Mouse (Mus musculus) embryo, embryonic 9.5 days (tissue): ENCODE data around the gene Slc1a5.

Experiments used
- DNase-seq: peaks from one replicate; pipeline ENCODE4 v3.0.0-alpha.2; 2017; ENCODE audit errors: extremely low spot score

Gene Slc1a5

GRCm38 (mm10) chr7:16782555-16783125, 1.5 kb downstream of the Slc1a5 start:
- DNase-seq = peak; percentile 21

DNA sequence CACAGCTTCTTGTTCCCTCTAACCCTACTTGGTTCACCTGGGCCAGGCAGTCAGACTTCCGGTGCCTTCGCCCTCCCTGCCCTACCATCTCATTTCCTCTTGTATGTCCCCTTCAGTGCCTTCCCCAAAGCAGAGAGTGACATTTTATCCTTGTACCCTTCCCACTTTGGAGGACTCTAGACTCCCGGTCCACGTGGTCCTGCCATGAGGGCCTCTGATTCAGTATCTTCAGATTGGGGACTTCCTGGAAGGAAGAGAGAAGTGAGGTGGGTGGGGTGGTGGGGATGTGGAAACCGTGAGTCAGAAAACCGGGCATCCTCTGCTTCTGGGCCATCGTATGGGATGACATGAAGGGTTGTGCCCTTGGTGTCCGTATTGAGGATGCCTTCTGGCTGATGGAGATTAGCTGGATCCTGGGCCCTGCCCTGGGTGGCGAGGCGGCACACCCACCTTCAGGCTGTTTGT, 2.1 kb downstream of the Slc1a5 start:
- DNase-seq = no peak

GRCm38 (mm10) chr7:16783758-16784415, 2.7 kb downstream of the Slc1a5 start:
- peak; percentile 22 for DNase-seq

DNA sequence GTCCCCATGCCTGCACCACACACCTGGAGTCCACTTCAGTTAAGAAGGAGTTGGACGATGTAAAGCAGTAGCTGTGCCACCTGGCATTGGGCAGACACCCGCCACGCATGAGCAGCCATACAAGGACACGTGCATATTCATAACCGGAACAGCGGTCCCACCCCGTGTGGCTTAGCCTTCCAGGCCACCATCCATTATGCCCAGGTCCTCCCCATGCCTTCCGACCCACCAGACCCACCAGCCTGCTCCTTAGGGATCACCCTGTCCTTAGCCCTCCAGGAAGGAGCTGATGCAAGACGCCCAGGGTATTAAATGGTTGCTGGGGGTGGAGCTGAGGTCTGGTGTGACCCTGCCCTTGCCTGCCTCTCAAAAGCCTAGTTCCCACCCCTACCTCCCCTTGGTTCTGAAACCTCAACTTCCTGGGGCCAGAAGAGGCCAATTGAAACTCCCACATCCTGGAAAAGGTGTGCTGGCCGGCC, 3.4 kb downstream of the Slc1a5 start:
- DNase-seq = no peak

GRCm38 (mm10) chr7:16785541-16786083, 4.5 kb downstream of the Slc1a5 start:
- DNase-seq = no peak

DNA sequence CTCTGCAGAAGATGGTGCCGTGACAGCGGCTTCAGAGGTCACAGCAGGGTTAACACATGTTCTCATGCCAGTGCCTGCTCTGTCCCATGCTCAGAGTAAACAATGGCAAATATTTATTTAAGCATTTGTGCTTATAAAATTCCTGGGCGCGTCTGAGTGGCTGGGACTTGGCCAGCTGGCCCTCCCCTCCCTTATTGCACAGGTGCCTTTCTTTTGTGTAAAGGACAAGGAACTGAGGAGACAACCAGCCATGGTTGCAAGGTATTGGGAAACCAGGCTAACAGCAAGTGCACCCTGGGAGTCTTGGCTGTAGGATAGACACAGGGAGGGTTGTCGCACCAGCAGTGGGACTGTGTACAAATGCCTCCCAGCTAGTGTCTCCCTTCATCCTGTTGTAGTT, 11.2 kb downstream of the Slc1a5 start:
- no peak for DNase-seq

- no peak for DNase-seq
Measured at GRCm38 (mm10) chr7:16793010-16793725, 12.0 kb downstream of the Slc1a5 start.

- DNase-seq = no peak
Measured at GRCm38 (mm10) chr7:16794886-16795285, 13.7 kb downstream of the Slc1a5 start.

- DNase-seq = peak; percentile 55
Measured at GRCm38 (mm10) chr7:16804409-16805028, 23.4 kb downstream of the Slc1a5 start.

DNA sequence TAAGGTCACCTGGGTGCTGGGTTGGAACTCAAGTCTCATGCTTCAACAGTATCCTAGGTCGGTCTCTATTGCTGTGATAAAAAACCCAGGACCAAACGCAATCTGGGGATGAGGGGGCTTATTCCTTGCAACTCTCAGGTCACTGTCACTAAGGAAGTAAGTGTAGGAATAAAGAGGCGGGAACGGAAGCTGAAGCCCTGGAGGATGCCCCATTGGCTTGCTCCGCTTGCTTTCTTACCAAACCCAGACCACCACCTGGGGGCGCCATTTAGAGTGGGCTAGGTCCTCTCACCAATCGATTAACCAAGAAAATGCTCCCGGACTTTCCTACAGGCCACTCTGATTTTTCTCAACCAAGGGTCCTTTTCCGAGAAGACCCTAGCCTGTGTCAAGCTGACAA, 26.8 kb downstream of the Slc1a5 start:
- DNase-seq = no peak

DNA sequence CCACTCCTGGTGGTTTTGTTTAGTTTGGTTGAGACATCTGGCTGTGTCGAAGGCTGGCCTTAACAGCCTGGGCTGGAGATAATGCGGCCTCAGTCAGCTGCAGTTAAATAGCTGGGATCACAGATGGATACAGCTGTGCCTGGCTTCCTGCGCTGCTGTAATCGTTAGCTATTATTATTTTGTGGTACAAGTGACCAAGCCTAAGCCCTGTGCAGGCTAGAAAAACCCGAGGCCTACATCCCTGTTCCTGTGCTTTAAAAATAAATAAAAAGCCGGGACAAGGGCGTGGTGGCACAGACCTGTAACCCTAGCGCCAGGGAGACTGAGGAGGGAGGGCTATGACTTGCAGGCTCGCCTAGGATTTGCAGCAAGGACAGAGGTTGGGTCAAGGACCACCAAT, 27.5 kb downstream of the Slc1a5 start:
- DNase-seq = no peak

DNA sequence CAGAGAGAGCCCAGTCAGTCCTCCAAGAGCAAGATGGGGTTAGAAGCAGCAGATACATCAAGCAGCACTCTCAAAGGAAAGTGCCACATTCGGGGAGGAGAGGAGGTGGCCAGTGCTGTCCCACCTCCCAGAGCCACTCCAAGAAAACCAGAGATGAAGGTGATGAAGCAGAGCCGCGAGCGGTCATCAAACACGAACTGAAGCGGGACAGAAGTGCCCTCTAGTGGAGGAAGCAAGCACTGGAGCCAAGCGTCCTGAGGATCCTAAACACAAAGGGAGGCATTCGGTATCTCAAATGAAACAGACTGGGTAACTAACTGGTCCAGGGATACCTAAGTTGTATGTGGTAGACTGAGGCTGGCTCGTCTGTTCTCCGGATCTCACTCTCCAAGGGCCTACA, 28.6 kb downstream of the Slc1a5 start:
- DNase-seq = peak; percentile 68

DNA sequence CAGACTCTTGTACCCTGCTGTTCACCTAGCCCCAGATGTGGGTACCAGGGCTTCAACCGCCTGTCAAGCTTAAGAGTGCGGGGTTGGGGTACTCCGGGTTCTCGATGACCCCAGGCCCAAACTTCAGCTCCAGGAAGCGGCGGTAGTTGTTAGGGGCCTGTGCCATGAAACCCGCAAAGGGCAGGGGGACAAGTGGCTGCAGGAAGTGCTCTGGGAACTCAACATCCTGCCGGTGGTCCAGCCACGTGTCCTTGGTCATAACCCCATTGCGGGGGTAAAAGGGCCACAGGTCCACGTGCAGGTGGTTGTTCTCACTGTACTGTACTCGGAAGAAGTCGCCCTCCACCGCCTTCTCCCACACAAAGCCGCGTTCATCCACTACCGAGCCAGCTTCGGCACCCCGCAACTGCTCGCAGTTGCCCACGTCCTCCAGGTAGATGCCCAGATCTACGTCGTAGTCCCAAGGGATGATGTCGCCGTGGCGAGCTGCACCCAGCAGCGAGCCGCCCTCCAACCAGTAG, 29.3 kb downstream of the Slc1a5 start:
- no peak for DNase-seq

- peak; percentile 54 for DNase-seq
Measured at GRCm38 (mm10) chr7:16810920-16811648, 29.9 kb downstream of the Slc1a5 start.

DNA sequence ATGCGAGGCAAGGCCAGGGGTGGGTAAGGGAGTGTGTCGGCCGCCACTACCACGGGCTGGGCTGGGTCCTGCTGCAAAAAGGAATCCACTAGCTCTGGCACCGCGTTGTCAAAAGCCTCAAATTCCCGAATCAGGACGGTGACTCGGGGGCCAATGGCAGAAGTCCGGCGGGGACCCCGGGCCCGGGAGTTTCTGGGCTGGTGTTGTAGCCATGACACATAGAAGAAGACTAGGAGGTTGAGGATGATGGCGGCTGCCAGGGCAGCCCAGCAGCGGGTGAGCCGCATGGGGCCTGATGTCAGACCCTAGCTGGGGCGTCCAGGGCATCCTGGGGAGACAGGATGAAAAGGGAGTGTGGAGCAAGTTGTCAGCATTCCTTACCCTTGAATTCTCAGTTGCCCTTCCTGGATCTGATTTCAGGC, 30.5 kb downstream of the Slc1a5 start:
- DNase-seq = no peak

GRCm38 (mm10) chr7:16812505-16812904, 31.4 kb downstream of the Slc1a5 start:
- DNase-seq = no peak

DNA sequence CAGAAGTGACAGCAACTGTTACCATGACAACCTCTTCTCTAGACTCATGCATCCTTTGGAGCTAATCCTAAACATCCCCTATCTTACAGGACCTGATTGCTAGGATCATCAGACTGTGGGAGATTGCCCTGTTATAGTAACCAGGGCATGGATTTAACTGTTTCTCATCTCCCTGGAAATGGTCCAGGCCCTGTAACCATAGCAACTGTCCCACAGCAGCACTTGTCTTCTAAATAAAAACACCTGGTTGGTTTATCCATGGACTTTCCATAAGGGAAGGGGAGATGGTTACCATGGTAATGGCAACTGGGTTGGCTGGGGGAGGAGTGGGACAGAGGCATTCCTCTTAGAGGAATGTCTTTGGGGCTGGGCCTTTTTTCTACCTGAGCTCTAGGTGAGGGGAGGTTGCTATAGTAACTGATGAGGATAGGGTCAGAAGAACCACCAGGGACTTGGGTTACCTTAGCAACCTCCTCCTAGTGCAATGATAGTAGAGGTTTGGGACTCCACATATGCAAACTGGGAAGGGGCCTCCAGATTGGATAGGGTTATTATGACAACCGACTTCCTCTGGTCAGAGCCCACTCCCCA, 34.3 kb downstream of the Slc1a5 start, which contains the start of gene Strn4:
Gene Strn4, plus strand, starts transcription at position 539 of the 591 bp plus-strand sequence.
- peak; percentile 56 for DNase-seq

DNA sequence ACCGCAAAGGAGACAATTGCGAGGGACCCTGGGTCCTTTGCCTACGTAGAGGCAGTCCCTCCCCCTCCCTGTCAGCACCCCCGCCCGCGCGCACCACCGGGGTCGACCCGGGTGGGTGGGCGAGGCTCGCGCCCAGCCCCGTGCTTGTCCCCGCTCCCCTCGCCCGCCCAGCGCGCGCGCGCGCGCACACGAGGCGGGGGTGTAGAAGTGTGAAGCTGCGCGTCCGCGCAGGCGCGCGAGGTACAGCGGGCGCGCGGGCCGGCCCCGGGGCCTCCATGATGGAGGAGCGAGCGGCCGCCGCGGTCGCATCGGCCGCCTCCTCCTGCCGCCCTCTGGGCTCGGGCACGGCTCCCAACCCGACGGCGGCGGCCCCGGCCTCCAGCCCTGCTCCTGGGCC, 34.9 kb downstream of the Slc1a5 start:
- DNase-seq = peak; percentile 84

- DNase-seq = peak; percentile 59
Measured at GRCm38 (mm10) chr7:16816475-16817122, 35.5 kb downstream of the Slc1a5 start, which contains the start of gene Fkrp. TSS of gene Fkrp (minus strand) at chr7:16816732.

DNA sequence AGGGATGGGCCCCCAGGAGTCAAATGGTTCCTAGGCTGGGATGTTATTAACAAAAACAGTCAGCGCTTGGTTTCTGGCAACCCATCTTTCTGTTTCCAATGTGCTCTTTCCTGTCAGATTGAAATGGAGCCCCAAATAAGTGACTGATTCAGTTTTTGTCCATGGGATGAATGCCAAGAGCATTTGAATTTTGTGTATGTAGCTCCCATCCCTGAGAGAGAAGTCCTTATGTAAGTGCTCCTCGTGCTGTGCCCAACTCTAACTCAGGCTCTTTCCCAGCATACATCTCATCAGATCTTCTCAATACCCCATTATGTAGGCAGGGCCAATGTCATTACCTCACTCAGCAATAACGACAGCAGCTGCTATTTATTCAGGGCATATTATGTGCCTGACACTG, 36.6 kb downstream of the Slc1a5 start:
- no peak for DNase-seq
